Mouse (Mus musculus): ENCODE measurements around the gene Asb3.

GRCm38 (mm10) chr11:30928498-30928897, 43.3 kb downstream of the Asb3 start:
- TF ChIP-seq CTCF (IDR thresholded peaks at IDR 0.05; ENCODE audit: control insufficient read depth, insufficient read depth, insufficient read length) (no peak), MYOG (IDR thresholded peaks at IDR 0.05; ENCODE audit: control insufficient read depth, extremely low read depth, insufficient read length) (no peak), USF1 (IDR thresholded peaks at IDR 0.05; ENCODE audit: low read depth) (no peak), MAX (IDR thresholded peaks at IDR 0.05) (no peak), MYOD1 (IDR thresholded peaks at IDR 0.05; ENCODE audit: control insufficient read depth, insufficient read length, low read depth) (no peak), CEBPB (IDR thresholded peaks at IDR 0.05; ENCODE audit: low read depth) (no peak)

Measured in C2C12 (cell line).